Mouse (Mus musculus) bone marrow macrophage, adult 2 months (primary cell): Measurements from ENCODE around the gene Phgdh.

Source experiments
- CTCF ChIP-seq: IDR thresholded peaks from 2 replicates; pipeline ENCODE4 v1.5.1; 2012; ENCODE audit warnings: low read depth, mild to moderate bottlenecking, low read length, moderate library complexity
- POLR2A ChIP-seq: IDR thresholded peaks from 2 replicates; pipeline ENCODE4 v1.6.1; 2012; ENCODE audit warnings: mild to moderate bottlenecking, low read depth, low read length, borderline replicate concordance

DNA sequence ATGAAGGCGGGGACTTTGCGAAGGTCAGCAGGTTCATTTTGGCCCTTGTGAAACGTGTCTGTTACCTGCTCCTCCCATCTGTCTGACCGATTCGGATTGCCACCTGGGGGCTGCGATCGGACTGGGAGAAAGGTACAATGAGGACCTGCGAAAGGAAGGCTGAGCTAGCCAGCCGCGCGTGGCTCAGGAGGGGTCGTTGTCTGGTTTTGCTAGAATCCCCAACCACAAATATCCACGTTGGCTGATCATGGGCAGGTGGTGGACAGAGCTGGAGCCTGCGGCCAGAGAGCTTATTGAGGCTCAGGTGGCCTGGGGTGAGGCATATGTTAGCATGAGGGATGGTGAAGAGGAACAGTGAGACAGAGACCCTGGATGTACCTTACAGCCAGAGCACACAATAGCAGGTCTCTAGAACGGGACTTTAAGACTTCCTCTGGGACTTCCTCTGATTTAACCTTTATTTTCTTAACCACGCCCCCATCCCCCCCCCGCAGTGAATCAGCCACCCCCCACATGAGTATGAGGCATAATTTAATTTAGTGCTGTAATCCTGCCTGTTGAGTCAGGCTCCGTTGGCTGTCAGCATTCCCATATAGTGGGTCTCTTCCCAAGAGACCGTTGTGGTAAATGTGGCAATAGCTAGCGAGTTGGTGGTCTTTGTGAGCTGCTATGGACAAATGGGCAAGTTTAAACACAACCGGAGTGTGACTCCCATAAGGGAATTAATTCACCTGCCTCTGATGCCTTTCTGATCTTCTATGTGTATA is 43.4 kb upstream of the Phgdh start:
- TF ChIP-seq POLR2A: no peak
- no peak for TF ChIP-seq CTCF
